8 mouse cellular contexts compared by ENCODE assay signal in the genomic region with DNA sequence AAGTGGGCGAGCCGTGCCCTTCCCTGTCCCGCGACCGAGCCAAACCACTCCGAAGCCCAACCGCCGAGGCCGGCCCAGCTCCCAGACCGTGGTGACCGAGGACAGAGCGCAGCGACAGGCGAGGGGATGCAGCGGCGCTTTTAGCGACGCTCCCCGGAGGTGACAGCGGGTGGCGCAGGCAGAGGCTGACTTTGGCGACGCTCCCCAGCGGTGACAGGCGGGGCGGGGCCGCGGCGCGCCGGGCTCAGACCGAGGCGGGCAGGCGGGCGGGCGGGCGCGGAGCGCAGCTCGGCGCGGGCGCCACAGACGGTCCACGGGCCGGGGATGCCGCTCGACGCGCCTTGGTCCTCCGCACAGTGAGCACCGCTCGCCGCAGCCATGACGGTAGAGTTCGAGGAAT. TPM values are rescaled to one million over a fixed set of nuclear protein-coding genes. Genes with fewer than 3 reads are reported as not detected.
DNase-seq lines count a peak whose midpoint lies in the region; ATAC-seq and TF ChIP-seq lines count a peak whose summit lies in the region.

No protein-coding gene starts in this region.

- under 1% methylated on average over 40 of the region's 56 CpGs for WGBS in heart, embryonic 14.5 days
- 0% methylated on average over 49 of the region's 56 CpGs for WGBS in neural tube, embryonic 13.5 days

- H3K4me1 ChIP-seq in embryonic fibroblast, embryonic 13.5 days (ENCODE audit: control insufficient read depth, insufficient read depth, low read length), result peaks cover 7% of the 10 kb centered on the region; the same call in 1 of the 2 replicates
- H3K4me1 ChIP-seq in heart, embryonic 14.5 days (ENCODE audit: control insufficient read depth in 2 of 2, insufficient read depth in 2 of 2, low read length in 2 of 2), result peaks cover 20 to 40% of the 10 kb centered on the region in 2 experiments
- peaks cover 52% of the 10 kb centered on the region for H3K4me1 ChIP-seq in neural tube, embryonic 13.5 days (replicated peaks)

- H3K9me3 ChIP-seq in heart, embryonic 14.5 days (ENCODE audit: control insufficient read depth, low read length), result no peaks in the 10 kb centered on the region
- H3K9me3 ChIP-seq in neural tube, embryonic 13.5 days, result no peaks in the 10 kb centered on the region

- ATAC-seq in heart, embryonic 14.5 days (ENCODE audit: insufficient number of reproducible peaks, insufficient read depth, low FRiP score, low read depth), result peak; percentile 87
- peak; percentile 91 for ATAC-seq in neural tube, embryonic 13.5 days (ENCODE audit: low read depth)

- peak overlapping the region; percentile 70 for H3K4me3 ChIP-seq in embryonic fibroblast, embryonic 13.5 days (ENCODE audit: insufficient read depth, low read length)
- H3K4me3 ChIP-seq in heart, embryonic 14.5 days (ENCODE audit: control insufficient read depth in 1 of 2, insufficient read depth in 1 of 2, low read depth in 1 of 2, low read length in 2 of 2), result peak overlapping the region; percentile 72 to 91
- H3K4me3 ChIP-seq in neural tube, embryonic 13.5 days, result peak overlapping the region; percentile 88

- DNase-seq in CD8-positive naive resting alpha-beta T cell, adult 2 months (ENCODE audit: low read depth in 2 of 2, low spot score in 2 of 2), result peak; percentile 68 to 75
- DNase-seq in brain, embryonic 14.5 days (ENCODE audit: low read depth), result peak; percentile 94
- DNase-seq in kidney, postnatal 14 days, result peak; percentile 91
- peak; percentile 80 to 85 for DNase-seq in lung, adult 18-20 months
- peak; percentile 90 for DNase-seq in testis, postnatal 10 days (ENCODE audit: low spot score)

- peak overlapping the region; percentile 92 for H3K27ac ChIP-seq in embryonic fibroblast, embryonic 13.5 days (ENCODE audit: insufficient read depth, low read length)
- peak overlapping the region; percentile 94 to 99 for H3K27ac ChIP-seq in heart, embryonic 14.5 days (replicated peaks in 1 of 2; ENCODE audit: control insufficient read depth in 1 of 2, insufficient read depth in 1 of 2, low read depth in 2 of 2, low read length in 2 of 2)
- H3K27ac ChIP-seq in neural tube, embryonic 13.5 days (replicated peaks), result peak overlapping the region; percentile 100

- H3K36me3 ChIP-seq in heart, embryonic 14.5 days (ENCODE audit: control insufficient read depth, insufficient read depth, low read length), result peaks cover 38% of the 10 kb centered on the region
- peaks cover 42% of the 10 kb centered on the region for H3K36me3 ChIP-seq in neural tube, embryonic 13.5 days

- peak overlapping the region; percentile 90 for H3K9ac ChIP-seq in heart, embryonic 14.5 days (ENCODE audit: low read length)
- peak overlapping the region; percentile 94 for H3K9ac ChIP-seq in neural tube, embryonic 13.5 days

- H3K4me2 ChIP-seq in heart, embryonic 14.5 days (ENCODE audit: low read length), result peak overlapping the region; percentile 99
- H3K4me2 ChIP-seq in neural tube, embryonic 13.5 days, result peak overlapping the region; percentile 99

- TF ChIP-seq POLR2A in brain, embryonic 14.5 days (IDR thresholded peaks at IDR 0.05; ENCODE audit: borderline replicate concordance, extremely low read depth, insufficient read depth, insufficient read length, poor library complexity, severe bottlenecking), result peak; percentile 86
- TF ChIP-seq POLR2A in embryonic fibroblast, embryonic 13.5 days (IDR thresholded peaks at IDR 0.05; ENCODE audit: low read depth, low read length), result peak; percentile 71

- no peaks in the 10 kb centered on the region for H3K27me3 ChIP-seq in heart, embryonic 14.5 days (ENCODE audit: control insufficient read depth, insufficient read depth, low read length)
- no peaks in the 10 kb centered on the region for H3K27me3 ChIP-seq in neural tube, embryonic 13.5 days

- TF ChIP-seq CTCF in brain, embryonic 14.5 days (IDR thresholded peaks at IDR 0.05; ENCODE audit: borderline replicate concordance, extremely low read depth, insufficient read depth, insufficient read length), result peak; percentile 9; the same call in 1 of the 2 replicates
- TF ChIP-seq CTCF in embryonic fibroblast, embryonic 13.5 days (IDR thresholded peaks at IDR 0.05; ENCODE audit: borderline replicate concordance, insufficient read depth, low read length), result no peak

RNA-seq across cellular contexts. Expression of gene Acap3, which starts 0.4 kb away (rescaled TPM):
- 128 and 130 TPM in 2 replicates for polyA plus RNA-seq in brain, embryonic 14.5 days (2012; rRNA removed)
- polyA plus RNA-seq in embryonic fibroblast, embryonic 13.5 days (2011; ENCODE audit: insufficient read length, low read depth, missing spikeins), result 18.1 and 25.7 TPM in 2 replicates
- polyA plus RNA-seq in heart, embryonic 14.5 days (2014; fragmentation: Nextera tagmentation; extraction: Ambion mirVana), result 9.0 and 9.4 TPM in 2 replicates
- 68.4 and 72.3 TPM in 2 replicates for polyA plus RNA-seq in neural tube, embryonic 13.5 days (2015; fragmentation: Nextera tagmentation; extraction: Ambion mirVana)

RNA-seq across cellular contexts. Expression of gene Pusl1, which starts 0.4 kb away (rescaled TPM):
- polyA plus RNA-seq in brain, embryonic 14.5 days (2012; rRNA removed), result 75.1 and 115 TPM in 2 replicates
- 23.2 and 27.1 TPM in 2 replicates for polyA plus RNA-seq in embryonic fibroblast, embryonic 13.5 days (2011; ENCODE audit: insufficient read length, low read depth, missing spikeins)
- polyA plus RNA-seq in heart, embryonic 14.5 days (2014; fragmentation: Nextera tagmentation; extraction: Ambion mirVana), result 28.0 and 30.0 TPM in 2 replicates
- polyA plus RNA-seq in neural tube, embryonic 13.5 days (2015; fragmentation: Nextera tagmentation; extraction: Ambion mirVana), result 51.5 and 55.4 TPM in 2 replicates

RNA-seq across cellular contexts. Expression of gene Ints11, which starts 22.7 kb away (rescaled TPM):
- polyA plus RNA-seq in brain, embryonic 14.5 days (2012; rRNA removed), result 69.1 and 96.2 TPM in 2 replicates
- polyA plus RNA-seq in embryonic fibroblast, embryonic 13.5 days (2011; ENCODE audit: insufficient read length, low read depth, missing spikeins), result 33.2 and 40.0 TPM in 2 replicates
- polyA plus RNA-seq in heart, embryonic 14.5 days (2014; fragmentation: Nextera tagmentation; extraction: Ambion mirVana), result 36.0 and 38.5 TPM in 2 replicates
- polyA plus RNA-seq in neural tube, embryonic 13.5 days (2015; fragmentation: Nextera tagmentation; extraction: Ambion mirVana), result 63.7 and 69.8 TPM in 2 replicates

RNA-seq across cellular contexts. Expression of gene Cptp, which starts 22.8 kb away (rescaled TPM):
- 29.0 and 30.0 TPM in 2 replicates for polyA plus RNA-seq in brain, embryonic 14.5 days (2012; rRNA removed)
- 17.4 and 21.5 TPM in 2 replicates for polyA plus RNA-seq in embryonic fibroblast, embryonic 13.5 days (2011; ENCODE audit: insufficient read length, low read depth, missing spikeins)
- polyA plus RNA-seq in heart, embryonic 14.5 days (2014; fragmentation: Nextera tagmentation; extraction: Ambion mirVana), result 10.9 and 11.0 TPM in 2 replicates
- 21.1 and 25.2 TPM in 2 replicates for polyA plus RNA-seq in neural tube, embryonic 13.5 days (2015; fragmentation: Nextera tagmentation; extraction: Ambion mirVana)

RNA-seq across cellular contexts. Expression of gene Tas1r3, which starts 28.9 kb away (rescaled TPM):
- polyA plus RNA-seq in brain, embryonic 14.5 days (2012; rRNA removed), result 0.77 and 0.83 TPM in 2 replicates
- 0.14 TPM in 1 of 2 replicates, not detected in the other for polyA plus RNA-seq in embryonic fibroblast, embryonic 13.5 days (2011; ENCODE audit: insufficient read length, low read depth, missing spikeins)
- 0.09 and 0.12 TPM in 2 replicates for polyA plus RNA-seq in heart, embryonic 14.5 days (2014; fragmentation: Nextera tagmentation; extraction: Ambion mirVana)
- 0.45 and 0.72 TPM in 2 replicates for polyA plus RNA-seq in neural tube, embryonic 13.5 days (2015; fragmentation: Nextera tagmentation; extraction: Ambion mirVana)

Comparison
In these comparisons a context has a peak if more than half of its experiments do, and no peak if none do; other contexts are left out.
1. Peak in every context shown above with its lines: DNase-seq, ATAC-seq, H3K4me3 ChIP-seq and H3K27ac ChIP-seq.